Mouse (Mus musculus): ENCODE data around the gene Calm2. TPM values are rescaled to one million over a fixed set of nuclear protein-coding genes. Genes with fewer than 3 reads are reported as not detected.

The Calm2 gene
- polyA plus RNA-seq, 1 experiment from 2014 or later = 1,028 TPM

DNA sequence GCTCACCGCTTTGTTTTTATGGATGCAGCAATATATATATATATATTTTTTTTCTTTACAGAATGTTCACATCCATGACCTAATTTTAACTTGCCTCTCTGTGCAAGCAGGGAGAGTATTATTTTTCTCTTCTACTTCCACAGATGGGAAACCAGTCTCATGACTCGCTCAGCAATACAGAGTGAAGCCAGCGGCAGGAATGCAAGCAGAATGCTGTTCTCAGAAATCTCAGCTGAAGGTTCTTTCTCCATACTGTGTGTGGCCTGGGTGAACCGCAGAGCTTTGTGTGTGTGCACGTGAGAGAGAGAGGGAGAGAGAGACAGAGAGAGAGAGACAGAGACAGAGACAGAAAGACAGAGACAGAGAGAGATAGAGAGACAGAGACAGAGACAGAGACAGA, 21.9 kb upstream of the Calm2 start:
- whole genome bisulfite sequencing = 62% methylated on average over 5 of the region's 5 CpGs
- peak; percentile 27 for DNase-seq (ENCODE audit: low spot score)
- no peak for ATAC-seq (ENCODE audit: low read depth)
- Histone ChIP-seq H3K4me3 (ENCODE audit: low read depth, low read length) (no peak overlapping the region), H3K4me1 (ENCODE audit: control insufficient read depth, insufficient read depth, low read length) (peaks cover 3% of the 10 kb centered on the region; the same call in 1 of the 2 replicates), H3K27ac (replicated peaks; ENCODE audit: low read depth, low read length) (no peak overlapping the region), H3K9me3 (ENCODE audit: control insufficient read depth, low read length) (no peaks in the 10 kb centered on the region), H3K27me3 (replicated peaks; ENCODE audit: control insufficient read depth, insufficient read depth, low read length) (0 out of 2 replicates have a peak, but pooled peaks cover 4% of the 10 kb centered on the region), H3K4me2 (ENCODE audit: low read depth, low read length) (no peak overlapping the region), H3K9ac (ENCODE audit: low read depth, low read length) (no peak overlapping the region), H3K36me3 (ENCODE audit: control insufficient read depth, insufficient read depth, low read length) (no peaks in the 10 kb centered on the region)

DNA sequence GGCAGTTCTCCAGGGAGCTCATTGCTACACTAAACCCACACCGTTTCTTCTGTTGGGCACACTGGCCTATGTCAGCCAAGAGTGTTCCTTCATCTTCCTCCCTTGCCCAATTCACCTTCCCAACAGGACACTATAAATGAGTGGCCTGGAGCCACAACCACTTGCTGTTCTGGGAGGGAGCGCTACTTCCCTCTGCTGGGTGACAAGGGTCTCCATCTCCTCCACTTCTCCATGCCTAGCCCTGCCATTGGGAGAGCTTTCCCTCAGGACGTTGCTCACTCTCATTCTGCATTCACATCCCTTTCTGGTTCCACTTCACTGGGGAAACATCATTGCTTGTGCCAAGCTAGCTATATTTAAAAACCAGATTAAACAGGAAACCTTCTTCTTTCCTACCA, 14.8 kb upstream of the Calm2 start:
- no peak overlapping the region for H3K4me3 ChIP-seq (ENCODE audit: low read depth, low read length)
- no peak overlapping the region for H3K4me2 ChIP-seq (ENCODE audit: low read depth, low read length)
- no peaks in the 10 kb centered on the region for H3K27me3 ChIP-seq (replicated peaks; ENCODE audit: control insufficient read depth, insufficient read depth, low read length)
- H3K36me3 ChIP-seq (ENCODE audit: control insufficient read depth, insufficient read depth, low read length) = no peaks in the 10 kb centered on the region
- H3K4me1 ChIP-seq (ENCODE audit: control insufficient read depth, insufficient read depth, low read length) = peaks cover 27% of the 10 kb centered on the region
- 46% methylated on average over 3 of the region's 3 CpGs for WGBS
- H3K9ac ChIP-seq (ENCODE audit: low read depth, low read length) = no peak overlapping the region
- no peak overlapping the region for H3K27ac ChIP-seq (replicated peaks; ENCODE audit: low read depth, low read length)
- ATAC-seq (ENCODE audit: low read depth) (no peak), DNase-seq (ENCODE audit: low spot score) (no peak)
- H3K9me3 ChIP-seq (ENCODE audit: control insufficient read depth, low read length) = no peaks in the 10 kb centered on the region

DNA sequence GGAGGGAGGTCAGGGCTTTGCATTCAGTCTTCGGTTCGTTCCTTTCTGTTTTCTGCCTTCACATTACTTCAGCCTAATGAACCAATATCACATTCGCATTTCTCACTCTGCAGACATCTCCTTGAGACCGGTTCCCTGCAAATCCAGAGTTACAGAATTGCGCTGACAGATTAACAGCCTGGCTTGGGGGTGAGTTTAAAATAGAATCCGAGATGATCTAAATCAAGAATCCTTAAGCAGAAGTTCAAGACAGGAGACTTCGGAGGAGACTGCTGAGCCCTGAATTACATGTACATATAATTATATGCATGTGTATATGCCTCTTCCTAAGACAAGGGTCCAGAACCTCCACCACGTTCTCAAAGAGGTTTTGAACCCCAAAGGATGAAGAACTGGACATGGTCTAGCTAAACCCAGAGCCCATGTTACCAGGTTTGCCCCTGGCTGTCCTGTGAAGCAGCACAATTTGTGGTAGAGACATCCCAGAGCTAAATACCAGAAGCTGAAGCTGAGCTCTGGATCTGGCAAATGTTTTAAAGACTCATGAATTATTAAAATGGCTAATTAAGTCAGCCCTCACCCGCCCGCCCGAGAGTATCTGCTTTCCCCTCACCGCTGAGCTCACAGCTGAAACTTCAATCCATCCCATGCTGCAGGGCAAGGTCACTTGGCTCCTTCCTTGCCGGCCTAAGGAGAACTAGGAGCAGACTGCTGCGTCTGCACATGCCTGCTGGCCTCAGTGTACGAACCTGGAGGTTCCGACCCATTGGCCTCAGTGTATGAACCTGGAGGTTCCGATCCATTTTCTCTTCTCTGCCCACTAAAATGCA, 14.1 kb upstream of the Calm2 start:
- Histone ChIP-seq H3K9ac (ENCODE audit: low read depth, low read length) (peak overlapping the region; percentile 15; the same call in 1 of the 2 replicates), H3K27ac (replicated peaks; ENCODE audit: low read depth, low read length) (peak overlapping the region; percentile 50), H3K9me3 (ENCODE audit: control insufficient read depth, low read length) (no peaks in the 10 kb centered on the region), H3K4me2 (ENCODE audit: low read depth, low read length) (peak overlapping the region; percentile 39), H3K36me3 (ENCODE audit: control insufficient read depth, insufficient read depth, low read length) (no peaks in the 10 kb centered on the region), H3K4me1 (ENCODE audit: control insufficient read depth, insufficient read depth, low read length) (peaks cover 27% of the 10 kb centered on the region), H3K27me3 (replicated peaks; ENCODE audit: control insufficient read depth, insufficient read depth, low read length) (no peaks in the 10 kb centered on the region), H3K4me3 (ENCODE audit: low read depth, low read length) (no peak overlapping the region)
- no peak for ATAC-seq (ENCODE audit: low read depth)
- DNase-seq (ENCODE audit: low spot score) = peak; percentile 17
- 32% methylated on average over 17 of the region's 17 CpGs for WGBS

DNA sequence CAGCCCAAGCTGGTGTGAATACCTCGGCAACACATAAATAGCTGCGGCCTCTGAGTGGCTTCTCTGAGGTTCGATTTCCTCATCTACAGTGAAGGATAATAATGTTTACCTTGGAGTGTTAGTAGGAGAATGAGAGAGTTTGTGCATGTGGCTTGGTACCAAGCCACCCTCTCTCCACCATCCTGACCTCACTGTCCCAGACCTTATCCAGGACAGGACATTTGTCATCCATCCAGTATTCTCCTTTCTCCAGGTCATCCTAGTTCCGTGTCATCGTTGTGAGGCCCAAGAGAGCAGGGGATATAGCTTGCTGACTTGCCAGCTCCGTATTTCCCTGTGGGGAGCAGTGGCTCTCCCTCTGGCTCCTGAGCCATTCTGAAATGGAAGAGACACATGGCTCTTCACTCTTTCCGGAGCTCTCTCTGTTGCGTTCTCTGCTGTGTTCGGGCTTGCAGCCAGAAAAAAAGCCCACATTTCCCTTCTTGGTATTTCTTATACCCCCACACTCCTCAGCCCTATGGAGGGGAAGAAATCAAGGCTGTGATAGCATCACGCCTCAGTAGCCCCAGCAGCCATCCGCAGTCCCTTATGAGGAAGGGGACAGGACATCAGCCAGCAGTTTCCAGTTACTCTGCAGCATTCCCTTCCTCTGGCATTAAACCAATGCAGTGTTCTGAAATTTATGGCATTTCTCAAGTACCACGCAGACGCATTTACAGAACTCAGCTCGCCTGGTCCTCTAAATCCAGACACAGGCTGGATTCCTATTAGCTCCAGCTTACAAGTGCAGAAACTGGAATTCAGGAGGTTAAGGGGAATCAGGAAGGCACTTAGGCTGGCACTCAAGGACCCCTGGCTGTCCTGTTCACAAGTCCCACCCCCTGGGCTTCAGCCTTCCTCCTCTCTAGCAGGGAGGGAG, 13.3 kb upstream of the Calm2 start:
- no peak overlapping the region for H3K4me3 ChIP-seq (ENCODE audit: low read depth, low read length)

DNA sequence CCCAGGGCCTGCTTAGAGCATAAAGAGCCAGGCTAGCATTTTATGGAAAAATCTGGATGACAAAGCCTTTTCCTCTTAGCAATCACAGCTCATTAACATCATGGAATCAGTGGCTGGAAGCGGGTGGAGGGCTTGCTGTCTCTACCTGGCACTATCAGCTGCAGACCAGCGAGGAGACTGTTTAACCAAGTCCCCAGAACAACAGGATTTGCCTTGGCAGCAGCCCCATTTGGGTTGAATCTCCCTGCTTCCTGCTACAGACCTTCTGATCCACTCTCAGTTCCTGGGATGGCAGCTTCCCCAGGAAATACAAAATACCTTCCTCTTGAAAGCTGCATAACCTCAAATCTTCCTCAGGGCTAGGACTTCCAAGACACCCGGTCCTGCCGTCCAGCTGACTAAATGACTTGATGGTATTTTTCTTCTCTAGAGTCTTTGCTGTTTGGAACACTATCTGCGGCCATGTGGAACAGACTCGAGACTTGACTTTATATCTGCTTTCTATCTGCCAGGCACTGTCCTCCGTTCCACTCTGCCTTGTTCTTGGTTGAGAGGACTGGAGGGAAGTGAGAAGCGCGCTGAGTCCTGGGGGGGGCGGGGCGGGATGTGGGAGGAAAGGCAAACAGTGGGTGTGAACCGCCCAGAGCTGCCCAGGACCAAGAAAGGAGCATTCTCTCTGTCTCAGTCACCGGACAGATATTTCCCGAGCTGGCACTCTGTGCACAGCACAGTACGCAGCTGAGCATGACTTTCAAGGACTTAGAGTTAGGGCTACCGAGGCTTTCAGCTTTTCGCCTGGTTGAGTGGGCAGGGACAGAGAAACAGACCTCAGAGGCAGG, 12.4 kb upstream of the Calm2 start:
- H3K27ac ChIP-seq (replicated peaks; ENCODE audit: low read depth, low read length) = peak overlapping the region; percentile 50
- H3K36me3 ChIP-seq (ENCODE audit: control insufficient read depth, insufficient read depth, low read length) = no peaks in the 10 kb centered on the region
- no peaks in the 10 kb centered on the region for H3K27me3 ChIP-seq (replicated peaks; ENCODE audit: control insufficient read depth, insufficient read depth, low read length)
- peak overlapping the region; percentile 41; the same call in 1 of the 2 replicates for H3K9ac ChIP-seq (ENCODE audit: low read depth, low read length)
- peak; percentile 45 for DNase-seq (ENCODE audit: low spot score)
- peaks cover 27% of the 10 kb centered on the region for H3K4me1 ChIP-seq (ENCODE audit: control insufficient read depth, insufficient read depth, low read length)
- no peak overlapping the region for H3K4me3 ChIP-seq (ENCODE audit: low read depth, low read length)
- ATAC-seq (ENCODE audit: low read depth) = peak; percentile 66
- WGBS = 7% methylated on average over 11 of the region's 17 CpGs
- no peaks in the 10 kb centered on the region for H3K9me3 ChIP-seq (ENCODE audit: control insufficient read depth, low read length)
- H3K4me2 ChIP-seq (ENCODE audit: low read depth, low read length) = peak overlapping the region; percentile 39

More for the DNA sequence above, 13.3 kb upstream of the Calm2 start:
- H3K9ac ChIP-seq (ENCODE audit: low read depth, low read length) = peak overlapping the region; percentile 41
- H3K27ac ChIP-seq (replicated peaks; ENCODE audit: low read depth, low read length) = peak overlapping the region; percentile 50
- DNase-seq (ENCODE audit: low spot score) (peak; percentile 68), ATAC-seq (ENCODE audit: low read depth) (peak; percentile 53)
- peaks cover 27% of the 10 kb centered on the region for H3K4me1 ChIP-seq (ENCODE audit: control insufficient read depth, insufficient read depth, low read length)
- peak overlapping the region; percentile 39 for H3K4me2 ChIP-seq (ENCODE audit: low read depth, low read length)
- no peaks in the 10 kb centered on the region for H3K27me3 ChIP-seq (replicated peaks; ENCODE audit: control insufficient read depth, insufficient read depth, low read length)
- whole genome bisulfite sequencing = 17% methylated on average over 14 of the region's 14 CpGs
- no peaks in the 10 kb centered on the region for H3K36me3 ChIP-seq (ENCODE audit: control insufficient read depth, insufficient read depth, low read length)
- no peaks in the 10 kb centered on the region for H3K9me3 ChIP-seq (ENCODE audit: control insufficient read depth, low read length)

DNA sequence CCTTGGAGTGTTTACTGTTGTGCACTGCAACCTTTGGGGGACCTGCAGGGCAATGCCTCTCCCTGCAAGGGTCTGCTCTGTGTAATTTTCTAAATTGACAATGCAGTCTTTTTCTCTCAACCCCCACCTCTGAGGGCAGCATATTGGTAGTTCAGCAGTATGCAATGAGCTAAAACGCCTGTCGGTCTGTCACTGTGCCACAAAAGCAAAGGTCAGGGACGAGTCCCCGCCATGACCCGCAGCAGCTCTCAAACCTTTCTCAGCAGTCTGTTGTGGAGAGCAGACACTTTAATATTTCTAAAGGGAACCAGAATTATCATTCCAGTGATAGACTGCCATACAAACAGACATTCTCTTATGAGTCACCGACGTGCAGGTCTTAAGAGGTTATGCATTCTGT, 11.2 kb upstream of the Calm2 start:
- Histone ChIP-seq H3K4me3 (ENCODE audit: low read depth, low read length) (no peak overlapping the region), H3K4me1 (ENCODE audit: control insufficient read depth, insufficient read depth, low read length) (peaks cover 27% of the 10 kb centered on the region), H3K27me3 (replicated peaks; ENCODE audit: control insufficient read depth, insufficient read depth, low read length) (no peaks in the 10 kb centered on the region), H3K9me3 (ENCODE audit: control insufficient read depth, low read length) (no peaks in the 10 kb centered on the region), H3K36me3 (ENCODE audit: control insufficient read depth, insufficient read depth, low read length) (no peaks in the 10 kb centered on the region), H3K9ac (ENCODE audit: low read depth, low read length) (no peak overlapping the region), H3K27ac (replicated peaks; ENCODE audit: low read depth, low read length) (no peak overlapping the region), H3K4me2 (ENCODE audit: low read depth, low read length) (no peak overlapping the region)
- DNase-seq (ENCODE audit: low spot score) (no peak), ATAC-seq (ENCODE audit: low read depth) (no peak)
- WGBS = 49% methylated on average over 7 of the region's 7 CpGs

DNA sequence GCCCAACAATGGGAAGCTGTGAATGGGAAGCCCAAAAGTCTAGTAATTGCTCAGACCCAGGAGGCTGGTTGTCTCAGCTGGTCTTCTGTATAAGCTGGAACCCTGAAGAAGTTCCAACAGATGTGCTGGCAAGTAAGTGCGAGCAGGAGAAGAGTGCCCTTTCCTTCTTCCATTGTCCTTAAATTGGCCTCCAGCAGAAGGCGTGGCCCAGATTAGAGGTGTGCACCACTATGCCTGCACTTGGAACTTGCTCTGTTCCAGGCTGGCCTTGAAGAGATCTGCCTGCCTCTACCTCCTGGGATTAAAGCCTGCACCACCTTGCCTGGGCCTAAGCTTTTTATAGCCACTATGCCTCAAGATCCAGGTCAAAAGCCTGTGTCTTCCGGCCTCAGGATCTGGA, 7.4 kb upstream of the Calm2 start:
- no peak overlapping the region for H3K4me3 ChIP-seq (ENCODE audit: low read depth, low read length)
- 81% methylated on average over 3 of the region's 3 CpGs for WGBS
- DNase-seq (ENCODE audit: low spot score) (no peak), ATAC-seq (ENCODE audit: low read depth) (no peak)
- H3K27ac ChIP-seq (replicated peaks; ENCODE audit: low read depth, low read length) = no peak overlapping the region
- no peaks in the 10 kb centered on the region for H3K27me3 ChIP-seq (replicated peaks; ENCODE audit: control insufficient read depth, insufficient read depth, low read length)
- no peaks in the 10 kb centered on the region for H3K36me3 ChIP-seq (ENCODE audit: control insufficient read depth, insufficient read depth, low read length)
- no peak overlapping the region for H3K9ac ChIP-seq (ENCODE audit: low read depth, low read length)
- H3K4me2 ChIP-seq (ENCODE audit: low read depth, low read length) = no peak overlapping the region
- no peaks in the 10 kb centered on the region for H3K9me3 ChIP-seq (ENCODE audit: control insufficient read depth, low read length)
- H3K4me1 ChIP-seq (ENCODE audit: control insufficient read depth, insufficient read depth, low read length) = peaks cover 11% of the 10 kb centered on the region; the same call in 1 of the 2 replicates

DNA sequence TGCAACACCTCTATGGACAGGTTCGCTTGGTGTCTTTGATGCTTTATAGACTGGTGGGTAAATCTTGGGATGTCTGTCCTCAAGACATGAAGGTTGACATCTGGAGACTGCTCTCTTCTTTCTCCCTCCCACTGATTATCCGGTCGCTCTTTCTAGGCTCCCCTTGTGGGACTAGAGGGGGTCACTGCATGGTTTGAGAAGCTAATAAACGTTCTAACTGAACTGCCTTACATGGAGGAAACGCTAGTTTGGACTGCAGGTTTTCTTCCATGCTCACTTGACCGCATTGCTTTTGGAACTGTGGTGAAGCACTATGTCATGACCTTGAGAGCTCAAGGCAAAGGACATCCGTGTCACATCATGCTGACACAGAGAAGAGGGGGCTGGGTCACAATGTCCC, 6.6 kb upstream of the Calm2 start:
- Histone ChIP-seq H3K4me2 (ENCODE audit: low read depth, low read length) (no peak overlapping the region), H3K9ac (ENCODE audit: low read depth, low read length) (no peak overlapping the region), H3K27me3 (replicated peaks; ENCODE audit: control insufficient read depth, insufficient read depth, low read length) (no peaks in the 10 kb centered on the region), H3K27ac (replicated peaks; ENCODE audit: low read depth, low read length) (no peak overlapping the region), H3K36me3 (ENCODE audit: control insufficient read depth, insufficient read depth, low read length) (no peaks in the 10 kb centered on the region), H3K4me3 (ENCODE audit: low read depth, low read length) (no peak overlapping the region), H3K4me1 (ENCODE audit: control insufficient read depth, insufficient read depth, low read length) (peaks cover 5% of the 10 kb centered on the region; the same call in 1 of the 2 replicates), H3K9me3 (ENCODE audit: control insufficient read depth, low read length) (no peaks in the 10 kb centered on the region)
- no peak for DNase-seq (ENCODE audit: low spot score)
- 83% methylated on average over 7 of the region's 7 CpGs for WGBS
- ATAC-seq (ENCODE audit: low read depth) = no peak
